Mouse (Mus musculus) small intestine, adult 2 months (tissue): ENCODE results near the gene Tm6sf1.

Experiments
- CTCF ChIP-seq: fragments of 200-500 bp; IDR thresholded peaks from 2 replicates; pipeline ENCODE4 v1.5.1; 2012; ENCODE audit warnings: low read depth, mild to moderate bottlenecking, control low read depth, inconsistent platforms, low read length, moderate library complexity, mixed read lengths; ENCODE audit not compliant: insufficient replicate concordance, insufficient read length; ENCODE audit errors: extremely low read depth
- POLR2A ChIP-seq: fragments of 200-500 bp; IDR thresholded peaks from 2 replicates; pipeline ENCODE4 v1.6.1; 2012; ENCODE audit warnings: low read depth, mild to moderate bottlenecking, control low read depth, inconsistent platforms, low read length, moderate library complexity

DNA sequence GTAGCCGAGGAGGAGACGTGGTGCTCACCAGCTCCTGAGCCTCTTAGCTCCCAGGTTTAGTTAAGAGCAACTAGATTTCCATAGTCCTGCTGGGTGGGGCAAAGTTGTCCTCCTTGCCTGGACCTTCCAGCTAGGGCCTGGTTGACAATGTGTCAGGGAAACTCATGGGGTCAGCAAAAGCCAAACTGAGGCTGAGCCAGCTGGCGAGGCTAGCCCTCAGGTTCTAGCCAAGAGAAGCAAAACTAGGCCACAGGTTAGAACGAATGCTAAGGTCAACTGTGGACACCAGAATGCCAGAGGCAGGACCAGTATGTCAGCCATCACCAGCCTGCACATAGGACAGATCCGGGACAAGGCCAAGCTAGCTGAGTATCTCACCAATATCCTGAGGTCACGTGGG, 17.4 kb upstream of the Tm6sf1 start:
- TF ChIP-seq POLR2A: no peak
- TF ChIP-seq CTCF: no peak
